Mouse (Mus musculus) midbrain, embryonic 13.5 days (tissue): Measurements from ENCODE around the gene BC052040. TPM values are rescaled to one million over a fixed set of nuclear protein-coding genes. Genes with fewer than 3 reads are reported as not detected.
A peak's percentile ranks its signal among the peaks of the same experiment; 100 is the strongest.

Source experiments
- ATAC-seq: fragments of 200-750 bp; cut with Nextera tagmentation; 2 replicates; pipeline ENCODE4 v1.8.0; 2017; ENCODE audit warnings: mild to moderate bottlenecking, moderate TSS enrichment, moderate library complexity
- H3K27ac ChIP-seq: fragments of 300-500 bp; sonication (generic); 2 replicates; pipeline ENCODE4 v1.5.1; 2015; ENCODE audit warnings: inconsistent platforms, mild to moderate bottlenecking, moderate library complexity
- H3K27me3 ChIP-seq: fragments of 300-500 bp; sonication (generic); 2 replicates; pipeline ENCODE4 v1.6.1; 2015; ENCODE audit warnings: mild to moderate bottlenecking, inconsistent platforms
- H3K36me3 ChIP-seq: fragments of 300-500 bp; sonication (generic); 2 replicates; pipeline ENCODE4 v1.6.1; 2015; ENCODE audit warnings: mild to moderate bottlenecking, inconsistent platforms
- H3K4me1 ChIP-seq: fragments of 300-500 bp; sonication (generic); replicated peaks from 2 replicates; pipeline ENCODE4 v1.6.1; 2015; ENCODE audit warnings: inconsistent platforms
- H3K4me2 ChIP-seq: fragments of 300-500 bp; sonication (generic); replicated peaks from 2 replicates; pipeline ENCODE4 v1.6.1; 2015; ENCODE audit warnings: moderate library complexity, mild to moderate bottlenecking, inconsistent platforms
- H3K4me3 ChIP-seq: fragments of 300-500 bp; sonication (generic); replicated peaks from 2 replicates; pipeline ENCODE4 v1.5.1; 2015; ENCODE audit warnings: mild to moderate bottlenecking, inconsistent platforms
- H3K9ac ChIP-seq: fragments of 300-500 bp; sonication (generic); replicated peaks from 2 replicates; pipeline ENCODE4 v1.6.1; 2015; ENCODE audit warnings: mild to moderate bottlenecking, inconsistent platforms
- H3K9me3 ChIP-seq: fragments of 300-500 bp; sonication (generic); 2 replicates; pipeline ENCODE4 v1.6.1; 2016; ENCODE audit warnings: mild to moderate bottlenecking, inconsistent platforms
- WGBS: fragments of 180-500 bp; shearing (Covaris S2); methylation state at CpG from one replicate; pipeline ENCODE4 v1.1.7; 2015; 5-methylcytosine and 5-hydroxymethylcytosine counted together
- polyA plus RNA-seq: library from polyadenylated mRNA; unstranded; fragments of >200 nt; fragmentation: Nextera tagmentation; extraction: Ambion mirVana; gene quantifications from 2 replicates; pipeline ENCODE4 v1.2.1, GENCODE M21; 2015

Gene BC052040
- polyA plus RNA-seq, 1 experiment from 2014 or later, result 15.4 TPM

GRCm38 (mm10) chr2:115579171-115579900 is 2.2 kb upstream of the BC052040 start:
- Histone ChIP-seq H3K27me3 (no peaks in the 10 kb centered on the region), H3K27ac (no peak overlapping the region), H3K4me3 (no peak overlapping the region), H3K4me1 (peaks cover 20% of the 10 kb centered on the region), H3K4me2 (peak overlapping the region; percentile 33), H3K36me3 (no peaks in the 10 kb centered on the region), H3K9me3 (no peaks in the 10 kb centered on the region), H3K9ac (0 out of 2 replicates have a peak overlapping the region, but pooled peaks have one; percentile 2)
- 31% methylated on average over 18 of the region's 18 CpGs for WGBS
- no peak for ATAC-seq

GRCm38 (mm10) chr2:115579976-115580375 is 1.5 kb upstream of the BC052040 start:
- ATAC-seq, result no peak
- Histone ChIP-seq H3K9me3 (no peaks in the 10 kb centered on the region), H3K4me1 (peaks cover 20% of the 10 kb centered on the region), H3K36me3 (no peaks in the 10 kb centered on the region), H3K9ac (no peak overlapping the region), H3K4me2 (peak overlapping the region; percentile 33; the same call in 1 of the 2 replicates), H3K27ac (no peak overlapping the region), H3K4me3 (no peak overlapping the region), H3K27me3 (no peaks in the 10 kb centered on the region)
- WGBS, result 11% methylated on average over 6 of the region's 6 CpGs

- Histone ChIP-seq H3K27me3 (no peaks in the 10 kb centered on the region), H3K9me3 (no peaks in the 10 kb centered on the region), H3K36me3 (no peaks in the 10 kb centered on the region), H3K4me1 (peaks cover 20% of the 10 kb centered on the region), H3K27ac (no peak overlapping the region), H3K4me2 (peak overlapping the region; percentile 69), H3K9ac (peak overlapping the region; percentile 67), H3K4me3 (peak overlapping the region; percentile 68)
- WGBS, result 68% methylated on average over 10 of the region's 10 CpGs
- no peak for ATAC-seq
Observed at GRCm38 (mm10) chr2:115581989-115582608, 583 bp downstream of the BC052040 start.

- Histone ChIP-seq H3K27ac (no peak overlapping the region), H3K9me3 (no peaks in the 10 kb centered on the region), H3K36me3 (no peaks in the 10 kb centered on the region), H3K9ac (no peak overlapping the region), H3K27me3 (no peaks in the 10 kb centered on the region), H3K4me3 (no peak overlapping the region), H3K4me2 (no peak overlapping the region), H3K4me1 (peaks cover 20% of the 10 kb centered on the region)
- no peak for ATAC-seq
Observed at GRCm38 (mm10) chr2:115583776-115584175, 2.3 kb downstream of the BC052040 start.

GRCm38 (mm10) chr2:115590602-115591001 is 9.1 kb downstream of the BC052040 start:
- no peaks in the 10 kb centered on the region for H3K27me3 ChIP-seq
- no peaks in the 10 kb centered on the region for H3K36me3 ChIP-seq
- WGBS, result 83% methylated on average over 2 of the region's 2 CpGs
- ATAC-seq, result no peak
- H3K4me2 ChIP-seq, result no peak overlapping the region
- H3K9me3 ChIP-seq, result no peaks in the 10 kb centered on the region
- no peak overlapping the region for H3K4me3 ChIP-seq
- no peak overlapping the region for H3K9ac ChIP-seq
- no peak overlapping the region for H3K27ac ChIP-seq
- H3K4me1 ChIP-seq, result 0 out of 2 replicates have a peak, but pooled peaks cover 4% of the 10 kb centered on the region

GRCm38 (mm10) chr2:115592651-115593119 is 11.2 kb downstream of the BC052040 start:
- Histone ChIP-seq H3K4me3 (no peak overlapping the region), H3K9me3 (no peaks in the 10 kb centered on the region), H3K9ac (no peak overlapping the region), H3K4me2 (no peak overlapping the region), H3K4me1 (0 out of 2 replicates have a peak, but pooled peaks cover 4% of the 10 kb centered on the region), H3K27me3 (no peaks in the 10 kb centered on the region), H3K36me3 (no peaks in the 10 kb centered on the region), H3K27ac (no peak overlapping the region; the same call in 1 of the 2 replicates)
- no peak for ATAC-seq
- 84% methylated on average over 2 of the region's 2 CpGs for WGBS

GRCm38 (mm10) chr2:115597017-115597416 is 15.5 kb downstream of the BC052040 start:
- no peak overlapping the region for H3K4me3 ChIP-seq
- no peaks in the 10 kb centered on the region for H3K9me3 ChIP-seq
- 0 out of 2 replicates have a peak overlapping the region, but pooled peaks have one; percentile 3 for H3K9ac ChIP-seq
- no peak for ATAC-seq
- H3K4me1 ChIP-seq, result peaks cover 19% of the 10 kb centered on the region
- no peaks in the 10 kb centered on the region for H3K36me3 ChIP-seq
- H3K27me3 ChIP-seq, result no peaks in the 10 kb centered on the region
- H3K27ac ChIP-seq, result no peak overlapping the region
- 66% methylated on average over 10 of the region's 10 CpGs for WGBS
- no peak overlapping the region for H3K4me2 ChIP-seq

- Histone ChIP-seq H3K9me3 (no peaks in the 10 kb centered on the region), H3K4me2 (no peak overlapping the region), H3K36me3 (no peaks in the 10 kb centered on the region), H3K27ac (no peak overlapping the region), H3K4me3 (no peak overlapping the region), H3K9ac (no peak overlapping the region), H3K4me1 (peaks cover 15% of the 10 kb centered on the region), H3K27me3 (no peaks in the 10 kb centered on the region)
- no peak for ATAC-seq
- 90% methylated on average over 5 of the region's 5 CpGs for WGBS
Observed at GRCm38 (mm10) chr2:115598266-115598665, 16.8 kb downstream of the BC052040 start.

GRCm38 (mm10) chr2:115600724-115601123 is 19.2 kb downstream of the BC052040 start:
- peaks cover 16% of the 10 kb centered on the region for H3K4me1 ChIP-seq
- H3K36me3 ChIP-seq, result no peaks in the 10 kb centered on the region
- H3K4me3 ChIP-seq, result no peak overlapping the region
- peak; percentile 30 for ATAC-seq
- no peak overlapping the region for H3K27ac ChIP-seq
- H3K9me3 ChIP-seq, result no peaks in the 10 kb centered on the region
- no peaks in the 10 kb centered on the region for H3K27me3 ChIP-seq
- WGBS, result 53% methylated on average over 5 of the region's 5 CpGs
- no peak overlapping the region for H3K4me2 ChIP-seq
- H3K9ac ChIP-seq, result no peak overlapping the region

GRCm38 (mm10) chr2:115601280-115601679 is 19.8 kb downstream of the BC052040 start:
- peaks cover 20% of the 10 kb centered on the region for H3K4me1 ChIP-seq
- no peaks in the 10 kb centered on the region for H3K27me3 ChIP-seq
- peak; percentile 20; the same call in 1 of the 2 replicates for ATAC-seq
- no peak overlapping the region for H3K9ac ChIP-seq
- H3K4me3 ChIP-seq, result no peak overlapping the region
- no peaks in the 10 kb centered on the region for H3K9me3 ChIP-seq
- 58% methylated on average over 1 of the region's 1 CpGs for WGBS
- H3K36me3 ChIP-seq, result no peaks in the 10 kb centered on the region
- no peak overlapping the region for H3K27ac ChIP-seq
- H3K4me2 ChIP-seq, result no peak overlapping the region

- Histone ChIP-seq H3K4me1 (peaks cover 20% of the 10 kb centered on the region), H3K27ac (no peak overlapping the region), H3K27me3 (no peaks in the 10 kb centered on the region), H3K4me2 (no peak overlapping the region), H3K9me3 (no peaks in the 10 kb centered on the region), H3K9ac (no peak overlapping the region), H3K4me3 (no peak overlapping the region), H3K36me3 (no peaks in the 10 kb centered on the region)
- WGBS, result 58% methylated on average over 2 of the region's 2 CpGs
- no peak for ATAC-seq
Observed at GRCm38 (mm10) chr2:115602116-115602515, 20.6 kb downstream of the BC052040 start.

- Histone ChIP-seq H3K27me3 (no peaks in the 10 kb centered on the region), H3K36me3 (no peaks in the 10 kb centered on the region), H3K27ac (no peak overlapping the region), H3K9me3 (no peaks in the 10 kb centered on the region), H3K9ac (no peak overlapping the region), H3K4me3 (no peak overlapping the region), H3K4me2 (no peak overlapping the region), H3K4me1 (peaks cover 20% of the 10 kb centered on the region)
- 91% methylated on average over 6 of the region's 6 CpGs for WGBS
- ATAC-seq, result no peak
Observed at GRCm38 (mm10) chr2:115604132-115604531, 22.6 kb downstream of the BC052040 start.
